Mouse (Mus musculus): ENCODE data around the gene Srcap.

DNA sequence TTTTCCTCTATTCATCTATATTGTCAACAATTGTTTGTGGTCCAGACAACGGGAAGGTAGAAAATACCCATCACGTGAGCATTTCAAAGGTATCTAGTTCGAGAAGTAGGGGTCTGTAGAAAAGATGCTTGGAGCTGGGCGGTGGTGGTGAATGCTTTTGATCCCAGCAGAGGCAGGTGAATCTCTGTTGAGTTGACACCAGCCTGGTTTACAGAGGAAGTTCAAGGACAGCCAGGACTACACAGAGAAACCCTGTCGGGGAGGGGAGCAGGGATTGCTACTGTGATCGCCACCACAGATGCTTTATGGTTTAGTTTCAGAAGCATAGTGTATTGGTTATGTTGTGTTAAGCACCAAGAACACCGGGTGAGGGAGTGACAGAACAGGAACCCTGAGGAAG lies 62.3 kb downstream of the Srcap start:
- TF ChIP-seq POLR2A (IDR thresholded peaks at IDR 0.05; ENCODE audit: low read depth, low read length) = no peak
- no peak for TF ChIP-seq CTCF (IDR thresholded peaks at IDR 0.05; ENCODE audit: borderline replicate concordance, insufficient read depth, low read length)

Measured in embryonic fibroblast, embryonic 13.5 days (primary cell).